Mouse (Mus musculus): Measurements from ENCODE around the gene Defb22.

- TF ChIP-seq CTCF (IDR thresholded peaks at IDR 0.05; ENCODE audit: control insufficient read depth, insufficient read depth, insufficient replicate concordance, low read depth, low read length) (no peak), POLR2A (IDR thresholded peaks at IDR 0.05; ENCODE audit: control insufficient read depth, low read depth, low read length) (no peak)
Observed at GRCm38 (mm10) chr2:152438963-152439362, 51.0 kb downstream of the Defb22 start.
